Mouse (Mus musculus) CH12.LX (cell line): Measurements from ENCODE around the gene Alyref2. TPM values are rescaled to one million over a fixed set of nuclear protein-coding genes. Genes with fewer than 3 reads are reported as not detected.

ENCODE experiments used
- DNase-seq: peaks from one replicate; pipeline ENCODE4 v3.0.0-alpha.2; 2013; ENCODE audit errors: extremely low read depth
- H3K27ac ChIP-seq: 2 replicates; pipeline ENCODE4 v1.5.1; 2012; ENCODE audit warnings: low read depth, mild to moderate bottlenecking, control low read depth, moderate library complexity; ENCODE audit not compliant: insufficient read depth
- H3K27me3 ChIP-seq: replicated peaks from 2 replicates; pipeline ENCODE3; 2012; ENCODE audit warnings: inconsistent platforms
- H3K36me3 ChIP-seq, 2 experiments: replicated peaks in 1 of 2; 2 replicates each; pipeline versions ENCODE3 to v1.6.1; 2012; ENCODE audit warnings: inconsistent platforms in 1 of 2, low read length in 1 of 2, mild to moderate bottlenecking in 1 of 2, mixed read lengths in 1 of 2, moderate library complexity in 1 of 2; ENCODE audit not compliant: control insufficient read depth in 1 of 2, insufficient read depth in 1 of 2
- H3K4me1 ChIP-seq, 2 experiments: 2 replicates each; pipeline ENCODE4 v1.6.1; 2012; ENCODE audit warnings: inconsistent platforms in 1 of 2, moderate library complexity in 1 of 2; ENCODE audit not compliant: insufficient read depth in 2 of 2, control insufficient read depth in 1 of 2
- H3K4me2 ChIP-seq: 2 replicates; pipeline ENCODE4 v1.6.1; 2012; ENCODE audit warnings: low read depth, mild to moderate bottlenecking, control low read depth; ENCODE audit not compliant: poor library complexity, insufficient read depth, severe bottlenecking
- H3K4me3 ChIP-seq, 3 experiments: fragments of 150-350 bp in 1 of 3; sonication (generic) in 1 of 3; replicated peaks in 1 of 3; 2 replicates each; pipeline versions ENCODE3 to v1.5.1; 2011 to 2012; ENCODE audit warnings: low read depth in 2 of 3, low read length in 2 of 3, mild to moderate bottlenecking in 2 of 3, moderate library complexity in 2 of 3, control low read depth in 1 of 3, improper control_type of control experiment in 1 of 3, inconsistent platforms in 1 of 3, mixed read lengths in 1 of 3; ENCODE audit not compliant: poor library complexity in 1 of 3
- H3K79me2 ChIP-seq: replicated peaks from 2 replicates; pipeline ENCODE4 v1.6.1; 2012; ENCODE audit warnings: mild to moderate bottlenecking, moderate library complexity; ENCODE audit not compliant: control insufficient read depth, poor library complexity, insufficient read depth, severe bottlenecking; ENCODE audit errors: extremely low read depth
- H3K9ac ChIP-seq: 2 replicates; pipeline ENCODE4 v1.6.1; 2012; ENCODE audit warnings: low read depth, mild to moderate bottlenecking, control low read depth, moderate library complexity; ENCODE audit not compliant: insufficient read depth
- H3K9me3 ChIP-seq: replicated peaks from 2 replicates; pipeline ENCODE3; 2012; ENCODE audit warnings: low read length, inconsistent platforms, mixed read lengths
- CHD1 ChIP-seq: IDR thresholded peaks from 2 replicates; pipeline ENCODE4 v1.6.1; 2012; ENCODE audit warnings: low read depth, low read length, improper control_type of control experiment, inconsistent platforms
- CTCF ChIP-seq, 2 experiments: IDR thresholded peaks in 1 of 2; conservative IDR thresholded peaks in 1 of 2; 2 replicates each; pipeline ENCODE4 v1.5.1; 2011 to 2012; ENCODE audit warnings: low read depth in 2 of 2, low read length in 2 of 2, improper control_type of control experiment in 1 of 2, inconsistent platforms in 1 of 2, mild to moderate bottlenecking in 1 of 2, moderate library complexity in 1 of 2
- ELF1 ChIP-seq: IDR thresholded peaks from 2 replicates; pipeline ENCODE4 v1.6.1; 2014; ENCODE audit warnings: low read depth, mild to moderate bottlenecking, inconsistent platforms, low read length, improper control_type of control experiment
- EP300 ChIP-seq: IDR thresholded peaks from 2 replicates; pipeline ENCODE4 v1.6.1; 2011; ENCODE audit warnings: low read length, improper control_type of control experiment
- HCFC1 ChIP-seq: IDR thresholded peaks from 2 replicates; pipeline ENCODE4 v1.6.1; 2012; ENCODE audit warnings: low read depth, mild to moderate bottlenecking, inconsistent platforms, low read length, improper control_type of control experiment
- IRF4 ChIP-seq: IDR thresholded peaks from 2 replicates; pipeline ENCODE4 v1.6.1; 2014; ENCODE audit warnings: low read depth, mild to moderate bottlenecking, inconsistent platforms, low read length, improper control_type of control experiment
- JUN ChIP-seq: IDR thresholded peaks from 2 replicates; pipeline ENCODE4 v1.6.1; 2011; ENCODE audit warnings: low read depth, mild to moderate bottlenecking, low read length, improper control_type of control experiment, moderate library complexity; ENCODE audit not compliant: insufficient read depth
- MAFK ChIP-seq: IDR thresholded peaks from 2 replicates; pipeline ENCODE4 v1.6.1; 2011; ENCODE audit warnings: low read length, improper control_type of control experiment; ENCODE audit not compliant: insufficient replicate concordance
- MAX ChIP-seq: IDR thresholded peaks from 2 replicates; pipeline ENCODE4 v1.6.1; 2011; ENCODE audit warnings: low read length, improper control_type of control experiment
- MXI1 ChIP-seq: IDR thresholded peaks from 2 replicates; pipeline ENCODE4 v1.6.1; 2011; ENCODE audit warnings: mild to moderate bottlenecking, low read depth, low read length, improper control_type of control experiment
- MYC ChIP-seq: IDR thresholded peaks from 2 replicates; pipeline ENCODE4 v1.6.1; 2011; ENCODE audit warnings: low read depth, mild to moderate bottlenecking, improper control_type of control experiment, low read length
- NELFE ChIP-seq: IDR thresholded peaks from 2 replicates; pipeline ENCODE4 v1.6.1; 2011; ENCODE audit warnings: low read depth, low read length, improper control_type of control experiment
- NRF1 ChIP-seq: IDR thresholded peaks from 2 replicates; pipeline ENCODE4 v1.6.1; 2014; ENCODE audit warnings: low read depth, mild to moderate bottlenecking, inconsistent platforms, low read length, improper control_type of control experiment, moderate library complexity
- POLR2A ChIP-seq: IDR thresholded peaks from 2 replicates; pipeline ENCODE4 v1.6.1; 2011; ENCODE audit warnings: low read depth, mild to moderate bottlenecking, improper control_type of control experiment, low read length
- POLR2AphosphoS2 ChIP-seq: IDR thresholded peaks from 2 replicates; pipeline ENCODE4 v1.6.1; 2011; ENCODE audit warnings: low read depth, low read length, improper control_type of control experiment
- RAD21 ChIP-seq: IDR thresholded peaks from 2 replicates; pipeline ENCODE4 v1.6.1; 2011; ENCODE audit warnings: low read depth, mild to moderate bottlenecking, low read length, improper control_type of control experiment, moderate library complexity
- SMC3 ChIP-seq: IDR thresholded peaks from 2 replicates; pipeline ENCODE4 v1.6.1; 2011; ENCODE audit warnings: low read depth, low read length, improper control_type of control experiment
- TBP ChIP-seq: conservative IDR thresholded peaks from 2 replicates; pipeline ENCODE4 v1.6.1; 2011; ENCODE audit warnings: low read depth, low read length, improper control_type of control experiment
- USF1 ChIP-seq: IDR thresholded peaks from 2 replicates; pipeline ENCODE4 v1.6.1; 2014; ENCODE audit warnings: low read depth, mild to moderate bottlenecking, inconsistent platforms, low read length, improper control_type of control experiment
- ZC3H11A ChIP-seq: IDR thresholded peaks from 2 replicates; pipeline ENCODE4 v1.6.1; 2012; ENCODE audit warnings: low read depth, mild to moderate bottlenecking, inconsistent platforms, low read length, improper control_type of control experiment
- ZMIZ1 ChIP-seq: IDR thresholded peaks from 2 replicates; pipeline ENCODE4 v1.6.1; 2012; ENCODE audit warnings: low read depth, mild to moderate bottlenecking, inconsistent platforms, low read length, improper control_type of control experiment
- dilution Hi-C: fragments of 300-500 bp; cut with MboI; formaldehyde crosslinking; loops from 2 replicates; pipeline ENCODE4 v1.14.3; 2020; ENCODE audit warnings: low sequenced_read_pairs; ENCODE audit not compliant: extremely low pct_unique_long_range_greater_than_20kb, extremely low pct_ligation_motif_present
- in situ Hi-C: fragments of 300-500 bp; cut with MboI; formaldehyde crosslinking; loops from 3 replicates; pipeline ENCODE4 v1.14.3; 2019; ENCODE audit warnings: low sequenced_read_pairs, low pct_ligation_motif_present, low pct_unique_long_range_greater_than_20kb, mixed read lengths
- polyA plus RNA-seq: library from polyadenylated mRNA; unstranded; fragments of >175 nt; gene quantifications from 2 replicates; pipeline ENCODE4 v1.2.1, GENCODE M21; 2012; ENCODE audit warnings: low read depth; ENCODE audit not compliant: insufficient read length
- total RNA-seq, 2 experiments: library from RNA; depleted of rRNA; stranded (reverse); fragments of 300-350 nt in 1 of 2; fragments of >200 nt in 1 of 2; gene quantifications; 2 replicates each; pipeline ENCODE4 v1.2.3; 2012 to 2014

The Alyref2 gene
- total and polyA plus RNA-seq, 3 experiments, result 4.2 to 5.9 (median 4.9) TPM

DNA sequence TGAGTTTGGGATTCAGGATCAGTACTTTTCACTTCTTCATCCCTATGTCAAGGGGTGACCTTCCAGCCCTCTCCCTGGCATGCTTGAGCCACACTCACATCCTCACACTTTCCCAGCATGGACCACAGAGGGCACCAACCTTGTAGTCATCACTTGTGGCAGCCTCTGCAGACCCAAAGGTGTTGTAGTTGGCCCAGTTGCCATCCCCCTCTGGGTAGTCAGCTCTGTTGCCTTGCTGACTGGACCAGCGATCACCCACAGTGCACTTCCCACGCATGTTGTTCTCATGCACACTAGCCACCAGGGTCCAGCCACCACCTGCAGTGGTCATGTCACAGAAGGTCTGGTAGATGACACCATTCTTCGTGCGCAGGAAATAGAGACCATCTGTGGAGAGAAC, 28.1 kb downstream of the Alyref2 start:
- Histone ChIP-seq H3K4me2 (no peak overlapping the region), H3K9ac (no peak overlapping the region), H3K27ac (no peak overlapping the region), H3K9me3 (no peaks in the 10 kb centered on the region), H3K79me2 (no peaks in the 10 kb centered on the region), H3K4me1 (no peaks in the 10 kb centered on the region), H3K36me3 (no peaks in the 10 kb centered on the region), H3K4me3 (no peak overlapping the region), H3K27me3 (no peaks in the 10 kb centered on the region)
- no peak for TF ChIP-seq SMC3
- TF ChIP-seq POLR2AphosphoS2, result no peak
- no peak for TF ChIP-seq MAFK
- no peak for TF ChIP-seq ELF1
- no peak for TF ChIP-seq ZC3H11A
- TF ChIP-seq NRF1, result no peak
- no peak for TF ChIP-seq MAX
- TF ChIP-seq ZMIZ1, result no peak
- TF ChIP-seq TBP, result no peak
- no peak for TF ChIP-seq JUN
- TF ChIP-seq HCFC1, result no peak
- no peak for TF ChIP-seq MXI1
- TF ChIP-seq USF1, result no peak
- no peak for TF ChIP-seq NELFE
- no peak for TF ChIP-seq RAD21
- TF ChIP-seq EP300, result no peak
- TF ChIP-seq IRF4, result no peak
- TF ChIP-seq POLR2A, result no peak
- in situ Hi-C loops (no loop called here), dilution Hi-C loops (no loop called here)
- DNase-seq, result no peak

DNA sequence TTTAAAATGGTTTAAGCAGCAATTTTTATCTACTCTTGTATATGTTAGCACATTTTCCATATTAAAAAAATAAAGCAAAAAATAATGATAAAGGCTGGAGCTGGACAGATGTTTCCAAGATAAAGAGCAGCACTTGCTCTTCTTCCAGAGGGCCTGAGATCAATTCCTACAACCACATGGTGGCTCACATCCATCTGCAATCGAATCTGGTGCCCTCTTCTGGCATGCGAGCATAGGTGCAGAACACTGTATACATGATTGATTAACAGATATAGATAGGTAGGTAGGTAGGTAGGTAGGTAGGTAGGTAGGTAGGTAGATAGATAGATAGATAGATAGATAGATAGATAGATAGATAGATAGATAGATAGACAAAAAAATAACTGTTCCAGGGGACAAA, 29.6 kb downstream of the Alyref2 start:
- H3K4me1 ChIP-seq, result no peaks in the 10 kb centered on the region
- no peak overlapping the region for H3K27ac ChIP-seq
- H3K79me2 ChIP-seq, result no peaks in the 10 kb centered on the region
- TF ChIP-seq NRF1, result no peak
- peak; percentile 62 for TF ChIP-seq SMC3
- peak; percentile 34 for TF ChIP-seq RAD21
- no peak for TF ChIP-seq JUN
- peak; percentile 25; the same call in 1 of the 2 replicates for TF ChIP-seq NELFE
- no peak for TF ChIP-seq TBP
- no peak for TF ChIP-seq CHD1
- peak; percentile 79; the same call in 1 of the 2 replicates for TF ChIP-seq MYC
- no peak for TF ChIP-seq ZC3H11A
- 0 out of 2 replicates have a peak, but pooled peaks have one; percentile 19 for TF ChIP-seq MAX
- peak; percentile 13 to 89; a peak in 2 of 4 replicates for TF ChIP-seq CTCF (conservative IDR thresholded peaks at IDR 0.05 in 1 of 2, IDR thresholded peaks at IDR 0.05 in 1 of 2; ENCODE audit: low read depth in 2 of 2, low read length in 2 of 2)
- H3K9ac ChIP-seq, result no peak overlapping the region
- dilution Hi-C loops (no loop called here), in situ Hi-C loops (no loop called here)
- H3K9me3 ChIP-seq, result no peaks in the 10 kb centered on the region
- H3K36me3 ChIP-seq, result no peaks in the 10 kb centered on the region
- peak; percentile 41 for DNase-seq
- H3K4me3 ChIP-seq, result no peak overlapping the region
- no peak overlapping the region for H3K4me2 ChIP-seq
- no peaks in the 10 kb centered on the region for H3K27me3 ChIP-seq
